Mouse (Mus musculus): Measurements from ENCODE around the gene Rab11fip3. TPM values are rescaled to one million over a fixed set of nuclear protein-coding genes. Genes with fewer than 3 reads are reported as not detected.
A peak's percentile ranks its signal among the peaks of the same experiment; 100 is the strongest.

Gene Rab11fip3
- total RNA-seq, 2 experiments from 2014 or later: 108 to 115 TPM

- no peak for DNase-seq (ENCODE audit: low spot score in 2 of 2)
- H3K4me3 ChIP-seq: no peak overlapping the region
- TF ChIP-seq CTCF (conservative IDR thresholded peaks at IDR 0.05): no peak
- no peak overlapping the region for H3K27ac ChIP-seq
Measured at GRCm38 (mm10) chr17:25990331-25990730, 79.0 kb downstream of the Rab11fip3 start.

- Histone ChIP-seq H3K4me3 (peak within 1 kb of the TSS; percentile 92), H3K27ac (peak within 1 kb of the TSS; percentile 96)
- peak; percentile 25 for TF ChIP-seq CTCF (conservative IDR thresholded peaks at IDR 0.05)
- peak; percentile 95 to 97 for DNase-seq (ENCODE audit: low spot score in 2 of 2)
Measured at GRCm38 (mm10) chr17:25985306-25986294, 83.8 kb downstream of the Rab11fip3 start, which contains the start of gene Capn15. Capn15 (minus strand) TSS chr17:25985796.

- H3K27ac ChIP-seq: peak overlapping the region; percentile 96
- peak overlapping the region; percentile 92 for H3K4me3 ChIP-seq
- no peak for TF ChIP-seq CTCF (conservative IDR thresholded peaks at IDR 0.05)
- no peak for DNase-seq (ENCODE audit: low spot score in 2 of 2)
Measured at GRCm38 (mm10) chr17:25984556-25985305, 84.6 kb downstream of the Rab11fip3 start.

GRCm38 (mm10) chr17:25984066-25984465 lies 85.3 kb downstream of the Rab11fip3 start:
- Histone ChIP-seq H3K4me3 (peak overlapping the region; percentile 92), H3K27ac (no peak overlapping the region)
- no peak for TF ChIP-seq CTCF (conservative IDR thresholded peaks at IDR 0.05)
- DNase-seq (ENCODE audit: low spot score in 2 of 2): no peak

- H3K4me3 ChIP-seq: no peak overlapping the region
- TF ChIP-seq CTCF (conservative IDR thresholded peaks at IDR 0.05): no peak
- no peak overlapping the region for H3K27ac ChIP-seq
- no peak for DNase-seq (ENCODE audit: low spot score in 2 of 2)
Measured at GRCm38 (mm10) chr17:25982913-25983312, 86.4 kb downstream of the Rab11fip3 start.

- H3K4me3 ChIP-seq: no peak overlapping the region
- no peak for DNase-seq (ENCODE audit: low spot score in 2 of 2)
- no peak for TF ChIP-seq CTCF (conservative IDR thresholded peaks at IDR 0.05)
Measured at GRCm38 (mm10) chr17:25980854-25981253, 88.5 kb downstream of the Rab11fip3 start.

GRCm38 (mm10) chr17:25979829-25980738 lies 89.3 kb downstream of the Rab11fip3 start:
- DNase-seq (ENCODE audit: low spot score in 2 of 2): no peak
- TF ChIP-seq CTCF (conservative IDR thresholded peaks at IDR 0.05): no peak
- H3K4me3 ChIP-seq: no peak overlapping the region
- H3K27ac ChIP-seq: no peak overlapping the region

More at GRCm38 (mm10) chr17:25980854-25981253, 88.5 kb downstream of the Rab11fip3 start:
- H3K27ac ChIP-seq: 0 out of 2 replicates have a peak overlapping the region, but pooled peaks have one; percentile 32

GRCm38 (mm10) chr17:25970954-25971707 lies 98.2 kb downstream of the Rab11fip3 start:
- H3K4me3 ChIP-seq: 0 out of 2 replicates have a peak overlapping the region, but pooled peaks have one; percentile 3
- TF ChIP-seq CTCF (conservative IDR thresholded peaks at IDR 0.05): no peak
- peak overlapping the region; percentile 59 for H3K27ac ChIP-seq
- DNase-seq (ENCODE audit: low spot score in 2 of 2): no peak

GRCm38 (mm10) chr17:25970448-25970847 lies 98.9 kb downstream of the Rab11fip3 start:
- Histone ChIP-seq H3K27ac (peak overlapping the region; percentile 59; the same call in 1 of the 2 replicates), H3K4me3 (0 out of 2 replicates have a peak overlapping the region, but pooled peaks have one; percentile 3)
- peak; percentile 60 for TF ChIP-seq CTCF (conservative IDR thresholded peaks at IDR 0.05)
- DNase-seq (ENCODE audit: low spot score in 2 of 2): no peak

- TF ChIP-seq CTCF (conservative IDR thresholded peaks at IDR 0.05): no peak
- Histone ChIP-seq H3K4me3 (no peak overlapping the region), H3K27ac (no peak overlapping the region)
- DNase-seq (ENCODE audit: low spot score in 2 of 2): no peak
Measured at GRCm38 (mm10) chr17:25968176-25968575, 101.2 kb downstream of the Rab11fip3 start.

- 0 out of 2 replicates have a peak overlapping the region, but pooled peaks have one; percentile 14 for H3K27ac ChIP-seq
- TF ChIP-seq CTCF (conservative IDR thresholded peaks at IDR 0.05): no peak
- DNase-seq (ENCODE audit: low spot score in 2 of 2): no peak
- no peak overlapping the region for H3K4me3 ChIP-seq
Measured at GRCm38 (mm10) chr17:25967652-25968051, 101.7 kb downstream of the Rab11fip3 start.
